Mouse (Mus musculus): ENCODE results near the gene Itgb8.
A peak's percentile ranks its signal among the peaks of the same experiment; 100 is the strongest.

The Itgb8 gene

DNA sequence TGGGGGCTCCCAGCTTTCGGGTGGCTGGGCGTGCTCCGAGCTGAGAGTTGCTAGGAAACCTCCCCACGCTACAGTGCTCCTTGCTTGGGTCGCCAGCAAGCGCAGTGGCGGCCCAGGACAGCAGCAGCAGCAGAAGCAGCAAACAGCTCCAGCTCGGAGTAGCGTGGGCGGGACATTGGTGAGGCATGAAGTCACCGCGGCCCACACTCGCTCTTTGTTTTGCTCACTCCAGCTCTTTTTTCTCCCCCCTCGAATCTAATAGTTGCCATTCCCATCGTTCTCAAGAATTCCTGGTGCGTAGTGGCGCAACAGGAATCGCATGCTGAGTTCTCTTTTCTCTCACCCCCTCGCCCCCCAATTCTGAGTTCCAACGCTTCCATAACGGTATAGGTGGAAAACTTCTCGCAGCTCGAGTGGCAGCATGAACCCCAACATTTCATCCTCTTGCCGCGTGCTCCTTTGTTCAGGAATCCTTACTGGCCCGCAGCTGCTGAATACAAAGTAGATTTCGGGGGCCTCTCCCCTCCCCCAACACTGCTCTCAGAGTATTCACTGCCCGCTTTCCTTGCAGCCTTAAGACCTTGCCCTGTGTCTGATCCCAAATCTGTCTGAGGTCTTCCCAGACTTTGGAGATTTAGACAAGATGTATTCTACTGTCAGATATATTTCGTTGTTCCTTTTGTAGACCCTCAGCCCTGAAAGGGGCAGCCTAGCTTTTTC, at the start of gene Itgb8:
TSS of gene Itgb8 (minus strand) at position 107 of the 720 bp plus-strand sequence.
- no peak for DNase-seq (ENCODE audit: extremely low read depth, insufficient read length, low spot score)

- DNase-seq (ENCODE audit: extremely low read depth, insufficient read length, low spot score), result no peak
Measured at GRCm38 (mm10) chr12:119276282-119276681, 37.7 kb upstream of the Itgb8 start.

DNA sequence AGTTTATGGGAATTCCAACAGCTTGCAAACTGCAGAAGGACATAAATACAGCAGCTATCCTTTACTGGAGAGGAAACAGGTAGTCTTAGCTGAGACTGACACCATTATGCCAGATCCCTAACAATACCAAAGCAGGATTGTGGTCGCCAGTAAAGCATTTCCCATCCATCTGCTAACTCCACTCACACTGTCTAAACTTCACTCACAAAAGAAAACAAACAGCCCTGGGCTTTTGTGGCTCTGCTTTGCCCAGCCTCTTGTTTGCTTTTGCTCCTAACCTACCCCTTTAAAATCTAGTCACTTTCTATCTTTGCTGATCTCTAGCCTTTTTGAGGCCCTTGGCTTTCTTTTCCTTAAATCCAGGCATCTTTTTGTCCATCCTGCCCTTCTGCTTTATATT, 35.0 kb upstream of the Itgb8 start:
- DNase-seq (ENCODE audit: extremely low read depth, insufficient read length, low spot score), result no peak

- DNase-seq (ENCODE audit: extremely low read depth, insufficient read length, low spot score), result no peak
Measured at GRCm38 (mm10) chr12:119271964-119272363, 33.4 kb upstream of the Itgb8 start.

GRCm38 (mm10) chr12:119270036-119270435, 31.4 kb upstream of the Itgb8 start:
- DNase-seq (ENCODE audit: extremely low read depth, insufficient read length, low spot score), result no peak

GRCm38 (mm10) chr12:119268723-119269122, 30.1 kb upstream of the Itgb8 start:
- DNase-seq (ENCODE audit: extremely low read depth, insufficient read length, low spot score), result no peak

GRCm38 (mm10) chr12:119264506-119264905, 25.9 kb upstream of the Itgb8 start:
- DNase-seq (ENCODE audit: extremely low read depth, insufficient read length, low spot score), result no peak

DNA sequence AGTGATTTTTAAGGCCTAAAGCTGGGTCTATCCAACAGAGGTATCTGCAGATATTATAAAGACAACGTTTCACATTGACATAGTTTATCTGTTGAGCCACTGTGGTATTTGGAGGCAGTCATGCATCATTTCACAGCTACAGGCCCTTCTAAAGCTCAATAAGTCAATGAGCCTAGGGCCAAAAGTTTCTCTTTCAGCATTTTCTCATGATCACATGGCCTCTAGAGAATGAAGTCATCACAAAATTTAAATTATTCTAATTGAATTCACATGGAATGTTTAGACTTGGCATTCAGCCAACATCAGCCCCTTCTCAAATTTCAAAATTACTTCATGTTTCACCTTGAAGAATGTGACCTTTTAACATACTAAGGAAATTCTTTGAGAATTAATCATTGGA, 10.0 kb upstream of the Itgb8 start:
- no peak for DNase-seq (ENCODE audit: extremely low read depth, insufficient read length, low spot score)

DNA sequence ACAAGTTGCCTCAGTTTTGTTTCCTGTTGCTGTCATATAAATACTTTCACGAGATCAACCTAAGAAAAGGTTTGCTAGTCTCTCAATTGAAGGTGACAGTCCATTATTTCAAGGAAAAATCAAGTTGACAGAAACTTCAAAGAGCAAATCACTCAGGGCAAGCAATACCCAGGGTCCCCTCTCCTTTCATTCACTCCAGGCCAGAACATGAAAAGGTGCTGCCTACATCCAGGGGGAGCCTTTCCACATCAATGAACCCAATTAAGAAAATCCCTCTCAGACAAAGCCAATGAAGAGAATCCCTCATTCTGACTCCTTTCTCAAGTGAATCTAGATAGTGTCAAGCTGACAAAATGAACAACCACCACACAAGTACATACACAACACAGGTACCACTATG, 2.5 kb upstream of the Itgb8 start:
- no peak for DNase-seq (ENCODE audit: extremely low read depth, insufficient read length, low spot score)

GRCm38 (mm10) chr12:119237921-119238695, 494 bp downstream of the Itgb8 start:
- peak; percentile 65 for DNase-seq (ENCODE audit: extremely low read depth, insufficient read length, low spot score)

- no peak for DNase-seq (ENCODE audit: extremely low read depth, insufficient read length, low spot score)
Measured at GRCm38 (mm10) chr12:119237241-119237920, 1.2 kb downstream of the Itgb8 start.

- no peak for DNase-seq (ENCODE audit: extremely low read depth, insufficient read length, low spot score)
Measured at GRCm38 (mm10) chr12:119231831-119232230, 6.8 kb downstream of the Itgb8 start.

DNA sequence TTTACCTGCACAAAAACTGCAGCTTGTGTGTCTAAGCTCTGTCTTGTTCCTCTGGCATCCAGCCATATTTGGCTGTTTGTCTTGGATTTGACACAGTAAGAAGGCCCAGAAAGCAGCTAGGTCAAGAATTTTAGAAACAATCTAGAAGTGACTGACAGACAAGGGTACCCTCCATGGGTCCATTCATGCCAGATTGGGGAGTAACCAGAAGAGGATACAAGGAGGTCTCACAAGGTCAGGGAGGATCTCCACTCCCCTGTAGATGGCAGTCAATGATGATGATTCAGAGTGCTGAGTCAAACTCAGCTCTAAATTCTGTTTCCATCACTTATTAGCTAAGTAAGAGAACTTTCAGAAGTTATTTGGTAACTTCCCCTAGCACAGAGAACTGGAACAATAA, 8.2 kb downstream of the Itgb8 start:
- DNase-seq (ENCODE audit: extremely low read depth, insufficient read length, low spot score), result peak; percentile 27

DNA sequence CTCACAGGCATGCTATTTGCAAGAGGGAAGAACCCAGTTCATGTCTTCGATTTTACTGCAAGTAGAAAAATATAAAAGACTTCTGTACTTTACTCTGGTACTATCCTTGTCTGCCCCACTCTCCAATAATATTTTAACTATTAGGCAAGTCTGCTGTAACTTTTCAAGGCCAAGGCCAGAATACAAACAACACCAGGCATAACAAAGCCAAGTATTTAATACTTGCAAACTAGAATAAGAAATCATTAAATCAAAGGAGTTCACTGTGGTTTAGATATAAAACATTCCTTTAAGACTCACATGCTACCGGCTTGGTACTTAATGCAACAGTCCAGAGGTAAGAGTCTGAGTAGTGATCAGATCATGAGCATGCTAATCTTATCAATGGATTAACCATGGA, 9.0 kb downstream of the Itgb8 start:
- no peak for DNase-seq (ENCODE audit: extremely low read depth, insufficient read length, low spot score)

GRCm38 (mm10) chr12:119227898-119228297, 10.7 kb downstream of the Itgb8 start:
- DNase-seq (ENCODE audit: extremely low read depth, insufficient read length, low spot score), result no peak

DNA sequence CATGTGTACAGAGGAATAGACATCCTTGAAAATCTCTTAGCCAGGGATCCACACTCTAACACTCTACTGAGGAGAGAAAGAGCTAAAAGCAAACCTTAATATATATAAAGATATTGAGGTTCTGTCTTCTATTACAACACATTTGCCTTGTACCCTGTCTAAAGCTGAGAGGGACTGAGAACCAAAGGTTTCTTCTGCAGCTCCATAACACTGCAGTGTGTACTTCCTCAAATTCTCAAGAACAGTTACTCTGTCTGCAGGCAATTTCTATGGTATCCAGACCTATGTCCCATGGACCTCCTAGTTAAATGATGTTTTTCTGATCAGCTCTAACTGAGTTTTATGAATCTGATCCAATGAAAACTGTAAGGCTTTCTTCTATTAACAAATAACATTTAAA, 13.9 kb downstream of the Itgb8 start:
- DNase-seq (ENCODE audit: extremely low read depth, insufficient read length, low spot score), result no peak

GRCm38 (mm10) chr12:119219409-119219808, 19.2 kb downstream of the Itgb8 start:
- DNase-seq (ENCODE audit: extremely low read depth, insufficient read length, low spot score), result no peak

DNA sequence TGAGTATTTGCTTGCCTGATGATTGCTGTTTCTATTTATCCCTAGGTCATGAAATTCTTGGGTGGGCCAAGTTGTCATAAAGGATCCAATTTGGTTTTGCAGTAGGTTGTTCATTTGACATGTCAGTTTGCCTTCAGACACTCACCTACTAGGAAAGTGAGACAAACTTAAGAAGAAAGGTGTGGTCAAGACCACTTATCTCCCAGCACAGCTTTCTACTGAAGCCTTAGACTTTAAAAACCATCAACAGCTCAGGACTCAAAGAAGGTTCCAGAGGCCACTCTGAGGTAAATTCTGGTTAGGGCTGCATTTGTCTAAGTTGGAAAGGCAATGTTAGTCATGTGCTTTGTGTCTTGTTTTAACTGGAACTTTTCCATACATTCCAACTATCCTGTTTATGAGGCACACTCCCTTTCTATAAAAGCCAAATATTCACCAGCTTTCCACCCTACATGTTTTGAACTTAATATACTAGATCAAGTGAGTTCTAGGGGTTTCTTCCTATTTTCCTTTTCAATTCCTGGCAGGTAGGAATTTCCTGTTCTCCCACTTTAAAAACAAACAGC, 20.8 kb downstream of the Itgb8 start:
- peak; percentile 41 for DNase-seq (ENCODE audit: extremely low read depth, insufficient read length, low spot score)

- DNase-seq (ENCODE audit: extremely low read depth, insufficient read length, low spot score), result no peak
Measured at GRCm38 (mm10) chr12:119215225-119215624, 23.4 kb downstream of the Itgb8 start.

GRCm38 (mm10) chr12:119211533-119211932, 27.1 kb downstream of the Itgb8 start:
- no peak for DNase-seq (ENCODE audit: extremely low read depth, insufficient read length, low spot score)

GRCm38 (mm10) chr12:119210590-119210989, 28.0 kb downstream of the Itgb8 start:
- no peak for DNase-seq (ENCODE audit: extremely low read depth, insufficient read length, low spot score)
